Mouse (Mus musculus): ENCODE measurements at regions not wholly inside any gene's neighbourhood (a gene's known extent, or its start where the extent isn't known, plus 50 kb on each side); places are given as distances from the start of the nearest gene placed in this dataset.

GRCm38 (mm10) chr1:76957411-76957810 is 557.5 kb downstream of the Epha4 start:
- DNase-seq, result no peak

- no peak for DNase-seq
These were observed 556.2 kb downstream of the Epha4 start for GRCm38 (mm10) chr1:76958706-76959105.

GRCm38 (mm10) chr1:76972454-76972853 is 542.4 kb downstream of the Epha4 start:
- DNase-seq, result no peak

GRCm38 (mm10) chr1:76975077-76975945 is 539.6 kb downstream of the Epha4 start:
- no peak for DNase-seq

- DNase-seq, result no peak
These were observed 534.3 kb downstream of the Epha4 start for GRCm38 (mm10) chr1:76980498-76981152.

GRCm38 (mm10) chr1:76993776-76994175 is 521.1 kb downstream of the Epha4 start:
- no peak for DNase-seq

- DNase-seq, result no peak
These were observed 506.9 kb downstream of the Epha4 start for GRCm38 (mm10) chr1:77008001-77008400.

GRCm38 (mm10) chr1:77010608-77011214 is 504.2 kb downstream of the Epha4 start:
- DNase-seq, result peak; percentile 44 to 49

- DNase-seq, result peak; percentile 53 to 73
These were observed 487.2 kb downstream of the Epha4 start for GRCm38 (mm10) chr1:77027656-77028055.

GRCm38 (mm10) chr1:77028216-77028615 is 486.7 kb downstream of the Epha4 start:
- peak; percentile 10 to 36 for DNase-seq

GRCm38 (mm10) chr1:77029091-77029490 is 485.8 kb downstream of the Epha4 start:
- peak; percentile 9 to 33 for DNase-seq

- DNase-seq, result peak; percentile 82 to 85
These were observed 470.9 kb downstream of the Epha4 start for GRCm38 (mm10) chr1:77043749-77044564.

GRCm38 (mm10) chr1:77048720-77049406 is 466.0 kb downstream of the Epha4 start:
- DNase-seq, result no peak

- DNase-seq, result no peak
These were observed 463.6 kb downstream of the Epha4 start for GRCm38 (mm10) chr1:77051239-77051638.

- DNase-seq, result peak; percentile 83 to 85
These were observed 460.9 kb downstream of the Epha4 start for GRCm38 (mm10) chr1:77053837-77054540.

GRCm38 (mm10) chr1:77062468-77062867 is 452.4 kb downstream of the Epha4 start:
- no peak for DNase-seq

GRCm38 (mm10) chr1:77073071-77073470 is 441.8 kb downstream of the Epha4 start:
- no peak for DNase-seq

GRCm38 (mm10) chr1:77074926-77075885 is 439.7 kb downstream of the Epha4 start:
- DNase-seq, result peak; percentile 69 to 78

- no peak for DNase-seq
These were observed 434.1 kb downstream of the Epha4 start for GRCm38 (mm10) chr1:77080767-77081166.

GRCm38 (mm10) chr1:77081660-77082059 is 433.2 kb downstream of the Epha4 start:
- peak; percentile 27 to 46 for DNase-seq
